Mouse (Mus musculus) right cerebral cortex, postnatal 25 days (tissue): ENCODE results near the gene Ugcg.

Experiments
- DNase-seq: peaks from one replicate; pipeline ENCODE4 v3.0.0; 2022

Gene Ugcg

GRCm38 (mm10) chr4:59188802-59189545, at the start of gene Ugcg:
Ugcg (plus strand) TSS chr4:59189257.
- DNase-seq, result peak; percentile 76

DNA sequence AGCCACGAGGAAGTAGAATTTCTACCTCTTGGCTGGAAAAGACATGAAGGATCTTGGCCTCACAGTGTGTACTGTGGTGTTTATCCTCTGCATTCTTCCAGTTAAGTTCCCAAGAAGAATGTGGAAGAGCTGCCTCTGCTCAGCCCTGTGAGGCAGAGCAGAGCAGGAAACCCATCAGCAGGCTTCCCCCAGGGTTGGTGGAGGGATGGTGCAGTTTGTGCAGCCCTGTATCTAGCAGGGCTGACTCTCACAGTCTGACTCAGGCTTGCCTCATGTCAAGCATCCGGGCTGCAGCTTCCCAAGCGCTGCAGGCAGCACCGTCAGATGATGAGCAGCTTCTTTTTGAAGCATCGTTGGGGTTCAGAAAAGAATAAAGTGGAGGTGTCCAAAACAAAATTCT, 40.0 kb upstream of the Ugcg start:
- DNase-seq, result no peak

DNA sequence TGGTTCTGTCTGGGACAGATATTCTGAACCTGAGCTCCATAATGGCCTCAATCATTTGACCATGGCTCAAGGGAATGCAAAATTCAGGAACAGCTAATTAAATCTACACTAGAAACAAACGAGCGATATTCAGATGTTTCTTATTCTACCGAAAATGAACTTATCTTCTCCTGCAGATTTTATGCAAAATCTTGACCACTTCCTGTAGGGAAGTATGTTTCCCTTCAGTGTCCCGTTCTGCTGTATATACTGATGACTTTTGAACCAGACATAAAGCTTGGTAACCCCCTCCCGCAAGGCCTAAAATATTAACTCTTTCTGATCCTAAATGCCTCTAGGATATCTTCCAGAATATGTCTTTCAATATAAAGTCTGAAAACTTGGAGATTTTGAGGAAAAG, 38.1 kb upstream of the Ugcg start:
- no peak for DNase-seq

DNA sequence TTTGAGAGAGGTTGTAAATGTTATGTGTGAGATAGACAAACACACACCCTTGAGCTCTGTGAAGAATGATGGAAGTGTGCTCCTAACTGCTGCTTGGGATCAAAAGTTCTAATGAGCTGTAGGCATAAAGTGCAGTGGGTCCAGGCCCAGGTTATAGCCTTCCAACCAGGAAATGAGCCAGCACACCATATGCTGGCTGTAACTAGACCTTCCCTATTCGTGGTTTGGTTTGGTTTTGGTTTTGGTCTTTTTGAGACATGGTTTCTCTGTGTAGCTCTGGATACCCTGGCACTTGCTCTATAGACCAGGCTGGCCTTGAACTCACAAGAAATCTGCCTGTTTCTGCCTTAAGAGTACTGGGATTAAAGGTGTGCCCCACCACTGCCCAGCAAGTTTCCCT, 37.1 kb upstream of the Ugcg start:
- no peak for DNase-seq

DNA sequence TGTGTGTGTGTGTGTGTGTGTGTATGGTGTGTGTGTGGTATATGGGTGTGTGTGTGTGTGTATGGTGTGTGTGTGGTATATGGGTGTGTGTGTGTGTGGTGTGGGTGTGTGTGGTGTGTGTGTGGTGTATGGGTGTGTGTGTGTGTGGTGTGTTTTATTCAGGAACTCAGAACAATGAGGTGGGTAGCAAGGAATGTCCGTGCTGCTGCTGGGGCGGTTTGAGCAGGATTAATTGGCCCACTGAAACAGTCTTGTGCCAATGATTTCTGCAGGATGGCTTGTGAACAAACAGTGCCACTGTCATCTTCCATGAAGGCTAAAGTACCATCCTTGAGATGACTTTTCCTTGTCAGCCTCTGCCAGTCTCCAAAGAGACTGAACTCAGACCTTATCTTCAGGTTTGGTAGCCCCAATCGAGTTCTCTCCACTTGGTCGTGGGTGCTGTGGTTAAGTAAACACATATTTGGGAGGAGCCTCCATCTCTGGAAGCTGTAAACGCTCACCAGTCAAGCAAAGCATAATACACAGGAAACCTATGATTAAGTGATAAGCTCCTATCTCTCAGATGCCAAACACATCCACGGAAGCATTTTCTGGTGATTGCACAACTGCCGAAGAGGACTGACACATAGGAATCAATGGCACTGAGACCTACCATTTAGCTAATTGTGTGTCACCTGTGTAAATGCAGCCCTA, 32.0 kb upstream of the Ugcg start:
- no peak for DNase-seq

- DNase-seq, result no peak
Observed at GRCm38 (mm10) chr4:59157654-59158053, 31.4 kb upstream of the Ugcg start.

GRCm38 (mm10) chr4:59160289-59160688, 28.8 kb upstream of the Ugcg start:
- DNase-seq, result no peak

GRCm38 (mm10) chr4:59160959-59161670, 27.9 kb upstream of the Ugcg start:
- no peak for DNase-seq

DNA sequence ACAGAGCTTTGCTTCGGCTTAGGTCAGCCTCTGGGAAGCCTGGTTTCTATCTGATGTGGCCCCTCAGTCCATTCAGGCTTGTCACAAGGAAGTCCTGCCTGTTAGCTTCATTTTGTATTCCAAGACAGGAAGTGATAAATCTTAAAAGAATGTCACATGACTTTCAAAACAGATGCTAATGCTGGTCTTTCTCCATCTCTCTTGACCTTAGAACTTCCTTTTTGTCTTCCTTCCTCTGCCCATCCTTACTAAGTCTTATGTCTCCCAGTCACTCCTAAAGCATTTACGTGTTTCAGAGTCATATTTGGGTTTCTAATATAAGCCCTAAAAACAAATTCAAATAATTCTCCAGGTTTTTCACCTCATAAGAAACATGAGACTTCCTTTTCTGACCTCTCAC, 25.0 kb upstream of the Ugcg start:
- no peak for DNase-seq

DNA sequence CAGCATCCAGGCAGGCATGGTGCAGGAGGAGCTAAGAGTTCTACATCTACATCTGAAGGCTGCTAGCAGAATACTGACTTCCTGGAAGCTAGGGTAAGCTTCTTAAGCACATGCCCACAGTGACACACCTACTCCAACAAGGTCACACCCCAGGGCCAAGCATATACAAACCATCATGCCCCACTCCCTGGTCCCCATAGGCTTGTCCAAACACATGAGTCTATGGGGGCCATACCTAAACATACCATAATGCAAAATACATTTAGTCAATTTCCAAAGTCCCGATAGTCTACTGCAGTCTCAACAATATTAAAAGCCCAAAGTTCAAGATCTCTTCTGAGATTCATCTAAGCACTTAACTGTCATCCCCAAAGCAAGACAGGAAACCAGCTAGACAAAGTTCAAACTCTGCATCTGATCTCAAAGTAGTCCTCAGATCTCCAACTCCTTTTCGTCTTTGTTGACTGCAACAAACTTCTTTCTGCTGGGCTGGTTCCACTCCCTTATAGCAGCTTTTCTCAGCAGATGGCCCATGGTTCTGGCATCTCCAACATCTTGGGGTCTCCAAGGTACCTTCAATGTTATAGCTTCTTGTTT, 21.7 kb upstream of the Ugcg start:
- DNase-seq, result no peak

- DNase-seq, result no peak
Observed at GRCm38 (mm10) chr4:59169981-59170380, 19.1 kb upstream of the Ugcg start.

- no peak for DNase-seq
Observed at GRCm38 (mm10) chr4:59172616-59173015, 16.4 kb upstream of the Ugcg start.

DNA sequence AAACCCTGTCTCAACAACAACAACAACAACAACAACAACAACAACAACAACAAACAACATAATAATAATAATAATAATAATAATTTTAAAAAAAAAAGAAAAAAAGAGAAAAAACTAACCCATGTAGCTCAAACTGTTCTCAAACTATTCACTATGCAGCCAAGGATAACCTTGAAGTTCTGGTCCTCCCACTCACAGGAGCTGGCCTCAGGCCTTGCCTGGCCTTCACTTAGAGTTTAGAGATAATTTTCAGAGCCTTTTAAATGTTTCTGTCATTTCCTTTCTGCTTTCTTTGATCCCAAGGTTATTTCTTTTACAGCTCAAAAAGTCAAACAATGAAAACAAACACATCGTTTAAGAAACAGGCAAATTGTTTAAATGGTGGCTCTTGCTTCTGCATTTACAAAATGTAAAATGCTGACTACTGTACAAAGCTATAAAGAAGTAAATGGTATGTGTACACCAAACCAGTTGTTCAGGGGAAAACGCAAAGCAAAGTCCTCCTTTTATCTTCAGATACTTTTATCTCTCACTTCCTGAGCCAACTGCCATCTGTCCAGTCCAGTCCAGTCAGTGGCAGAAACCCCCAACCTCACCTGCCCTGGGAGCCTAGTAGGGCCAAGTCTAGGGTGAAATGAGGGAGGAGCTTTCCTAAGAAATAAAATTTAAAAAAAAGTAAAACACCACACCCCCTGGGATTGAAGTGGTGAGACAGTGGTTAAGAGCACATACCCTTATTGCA, 15.7 kb upstream of the Ugcg start:
- DNase-seq, result no peak

- DNase-seq, result no peak
Observed at GRCm38 (mm10) chr4:59175003-59175402, 14.1 kb upstream of the Ugcg start.

GRCm38 (mm10) chr4:59175929-59176328, 13.1 kb upstream of the Ugcg start:
- DNase-seq, result no peak

DNA sequence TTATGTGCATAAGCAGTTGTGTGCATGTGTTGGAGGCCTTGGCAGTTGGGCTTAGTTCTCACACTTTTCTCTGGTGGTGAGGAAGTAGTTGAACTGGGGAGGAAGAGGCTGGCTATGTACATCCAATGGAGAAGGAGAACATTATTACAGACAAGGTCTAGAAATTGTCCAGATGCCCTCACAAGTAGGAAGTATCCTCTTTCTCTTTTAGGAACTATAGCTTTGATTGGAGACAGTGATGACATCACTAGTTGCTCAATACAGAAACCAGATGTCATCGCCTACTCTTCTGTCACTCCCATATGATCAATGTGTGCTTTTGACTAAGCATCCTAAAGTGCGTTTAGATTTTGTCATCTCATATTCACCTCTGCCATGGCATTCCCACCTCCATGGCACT, 11.5 kb upstream of the Ugcg start:
- DNase-seq, result no peak

DNA sequence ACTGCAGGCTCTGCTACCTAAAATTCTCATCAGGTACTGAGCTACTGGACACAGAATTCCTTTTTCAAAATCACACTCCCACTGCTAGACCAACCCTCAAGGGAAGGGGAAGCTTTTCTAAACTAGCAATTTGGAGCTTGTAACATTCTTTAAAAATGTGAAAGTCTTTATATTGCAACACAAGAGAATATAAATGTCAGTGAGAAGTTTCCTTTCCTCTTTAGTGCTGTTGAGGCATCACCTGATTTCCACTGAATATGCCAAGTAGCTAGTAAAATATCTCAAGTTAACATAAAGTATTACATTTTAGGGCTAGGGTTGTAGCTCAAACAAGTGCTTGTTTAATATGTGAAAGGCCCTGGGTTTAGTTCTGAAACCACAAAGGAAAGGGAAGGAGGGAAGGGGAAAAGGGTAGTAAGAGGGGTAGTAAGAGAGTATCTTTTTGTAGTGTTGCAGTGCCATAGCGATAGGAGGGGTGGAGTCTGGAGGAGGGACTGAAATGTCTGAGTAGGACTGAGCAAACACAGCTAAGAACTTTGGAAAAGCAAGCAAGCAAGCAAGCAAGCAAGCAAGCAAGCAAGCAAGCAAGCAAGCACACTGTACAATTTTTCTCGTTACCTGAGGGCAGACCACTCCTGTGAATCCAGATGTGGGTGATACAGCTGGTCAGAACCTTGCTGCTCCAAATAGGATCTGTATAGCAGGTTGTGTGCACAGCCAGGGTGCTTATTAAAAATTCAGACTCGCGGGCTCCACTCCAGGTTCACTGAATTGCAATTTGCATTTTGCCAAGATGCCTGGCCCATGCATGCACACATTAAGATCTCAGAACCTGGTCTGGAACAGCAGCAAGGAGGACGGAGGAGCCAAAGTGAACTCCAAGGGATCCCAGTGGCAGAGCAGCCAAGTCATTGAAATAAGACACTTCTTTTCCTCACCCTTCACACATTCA, 7.5 kb upstream of the Ugcg start:
- DNase-seq, result no peak

DNA sequence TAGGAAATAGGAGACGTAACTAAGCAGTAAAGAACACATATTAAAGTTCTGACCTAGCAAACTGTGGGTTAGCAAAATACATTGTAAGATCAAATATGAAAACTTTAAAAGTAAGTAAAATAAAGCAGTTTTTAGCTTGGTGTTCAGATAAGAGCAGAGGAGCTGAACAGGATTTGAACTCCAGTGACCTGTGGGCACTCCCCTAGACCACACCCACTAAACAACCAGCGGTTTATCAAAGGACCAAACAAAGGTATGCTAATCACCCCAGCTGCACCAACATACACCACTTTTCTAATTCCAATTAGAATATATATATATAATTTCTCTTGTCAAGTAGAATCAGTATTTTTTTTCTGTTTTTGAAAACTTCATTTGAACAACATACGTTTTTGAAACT, 3.4 kb upstream of the Ugcg start:
- DNase-seq, result no peak

GRCm38 (mm10) chr4:59187289-59187688, 1.8 kb upstream of the Ugcg start:
- no peak for DNase-seq

- DNase-seq, result no peak
Observed at GRCm38 (mm10) chr4:59188474-59188801, 619 bp upstream of the Ugcg start.

- peak; percentile 59 for DNase-seq
Observed at GRCm38 (mm10) chr4:59189546-59190237, 635 bp downstream of the Ugcg start.
